Mouse (Mus musculus) heart, postnatal 0 days (tissue): Measurements from ENCODE around the gene 1700025F22Rik. TPM values are rescaled to one million over a fixed set of nuclear protein-coding genes. Genes with fewer than 3 reads are reported as not detected.
"Not testable (repeated sequence)": the region's sequence is repeated elsewhere in the genome, so short reads cannot be mapped to it uniquely, and the experiment has no call there.

ENCODE experiments used
- ATAC-seq: fragments of 200-750 bp; cut with Nextera tagmentation; 2 replicates; pipeline ENCODE4 v1.8.0; 2017; ENCODE audit warnings: low read depth, moderate number of reproducible peaks, moderate library complexity; ENCODE audit not compliant: insufficient read depth
- DNase-seq: peaks from one replicate; pipeline ENCODE4 v3.0.0-alpha.2; 2016; ENCODE audit warnings: low spot score
- H3K27ac ChIP-seq: fragments of 300-500 bp; sonication (generic); 2 replicates; pipeline ENCODE4 v1.5.1; 2014; ENCODE audit warnings: low read depth, mild to moderate bottlenecking
- H3K27me3 ChIP-seq: fragments of 300-500 bp; sonication (generic); 2 replicates; pipeline ENCODE4 v1.6.1; 2014; ENCODE audit warnings: low read length, mixed read lengths; ENCODE audit not compliant: control insufficient read depth, insufficient read depth
- H3K36me3 ChIP-seq: fragments of 300-500 bp; sonication (generic); replicated peaks from 2 replicates; pipeline ENCODE4 v1.6.1; 2014; ENCODE audit warnings: low read length, mixed read lengths; ENCODE audit not compliant: control insufficient read depth, insufficient read depth
- H3K4me1 ChIP-seq: fragments of 300-500 bp; sonication (generic); 2 replicates; pipeline ENCODE4 v1.6.1; 2014; ENCODE audit warnings: antibody characterized with exemption; ENCODE audit not compliant: control insufficient read depth, insufficient read depth
- H3K4me2 ChIP-seq: fragments of 300-500 bp; sonication (generic); 2 replicates; pipeline ENCODE4 v1.6.1; 2014; ENCODE audit warnings: low read depth, mild to moderate bottlenecking, low read length, moderate library complexity
- H3K4me3 ChIP-seq: fragments of 300-500 bp; sonication (generic); 2 replicates; pipeline ENCODE4 v1.5.1; 2014; ENCODE audit warnings: low read depth, low read length
- H3K9ac ChIP-seq: fragments of 300-500 bp; sonication (generic); replicated peaks from 2 replicates; pipeline ENCODE4 v1.6.1; 2014; ENCODE audit warnings: low read depth, low read length, mixed read lengths
- H3K9me3 ChIP-seq: fragments of 300-500 bp; sonication (generic); replicated peaks from 2 replicates; pipeline ENCODE4 v1.6.1; 2016; ENCODE audit warnings: low read length; ENCODE audit not compliant: control insufficient read depth
- CTCF ChIP-seq: IDR thresholded peaks from 2 replicates; pipeline ENCODE4 v1.5.1; 2016; ENCODE audit warnings: antibody characterized with exemption, control low read depth, low read depth
- EP300 ChIP-seq: IDR thresholded peaks from 2 replicates; pipeline ENCODE4 v1.6.1; 2016; ENCODE audit warnings: antibody characterized with exemption, low read depth
- WGBS: fragments of 180-500 bp; shearing (Covaris S2); extraction: QIAGEN DNeasy Blood & Tissue Kit; methylation state at CpG from one replicate; pipeline ENCODE4 v1.1.7; 2014; 5-methylcytosine and 5-hydroxymethylcytosine counted together
- polyA plus RNA-seq: library from polyadenylated mRNA; unstranded; fragments of >200 nt; fragmentation: Nextera tagmentation; extraction: Ambion mirVana; gene quantifications from 2 replicates; pipeline ENCODE4 v1.2.1, GENCODE M21; 2015
- total RNA-seq: library from RNA; depleted of rRNA; stranded (reverse); fragments of >200 nt; gene quantifications from 2 replicates; pipeline ENCODE4 v1.2.3, GENCODE M21; 2014; ENCODE audit warnings: low replicate concordance; rRNA removed

Gene 1700025F22Rik
- total RNA-seq, result not detected in 2 replicates
- polyA plus RNA-seq, result not detected in 2 replicates

DNA sequence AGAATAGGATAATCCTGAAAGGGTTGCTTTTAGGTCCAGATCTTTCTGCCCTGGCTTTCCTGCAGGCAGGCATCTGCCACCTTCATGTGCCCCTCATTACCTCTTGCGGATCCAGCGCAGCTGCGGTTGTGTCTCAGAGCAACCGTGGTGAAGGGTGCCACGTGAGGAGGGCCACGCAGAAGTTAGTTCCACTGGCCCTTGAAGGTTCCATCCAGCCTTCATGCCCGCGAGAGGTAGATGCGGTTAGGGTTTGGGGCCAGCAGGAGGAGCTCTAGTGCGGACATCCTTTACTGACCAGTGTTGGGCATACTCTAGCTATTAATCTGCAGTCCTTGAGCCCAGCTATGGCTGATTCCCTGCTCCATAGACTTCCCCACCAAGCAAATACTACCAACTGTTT, at the start of gene 1700025F22Rik:
1700025F22Rik (minus strand) TSS at position 149 of the 400 bp plus-strand sequence.
- ATAC-seq, result no peak

DNA sequence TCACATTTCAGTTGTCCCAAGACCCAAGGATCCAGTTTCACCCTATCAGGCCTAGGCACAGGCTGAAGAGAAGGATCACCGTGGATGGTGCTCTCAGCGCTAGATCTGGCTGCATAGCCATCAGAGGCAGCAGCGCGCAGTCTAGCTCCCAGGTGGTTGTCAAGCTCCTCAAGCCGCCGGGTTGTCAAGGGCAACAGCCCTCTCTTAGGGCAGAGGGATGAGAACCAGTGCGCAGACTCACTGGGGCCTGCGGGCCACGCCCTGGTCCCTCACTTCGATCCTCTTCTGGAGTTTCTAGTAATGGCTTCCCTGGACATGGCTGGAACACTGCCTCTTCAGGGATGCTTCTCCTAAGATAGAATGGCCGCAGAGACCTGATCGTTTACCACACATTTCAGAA, 31.4 kb upstream of the 1700025F22Rik start, which contains the start of gene Ms4a13:
Ms4a13 (minus strand) TSS at position 192 of the 400 bp plus-strand sequence.
- Histone ChIP-seq H3K4me1 (no peaks in the 10 kb centered on the region), H3K4me2 (no peak within 1 kb of the TSS), H3K27ac (no peak within 1 kb of the TSS), H3K27me3 (no peaks in the 10 kb centered on the region), H3K4me3 (no peak within 1 kb of the TSS), H3K9me3 (no peaks in the 10 kb centered on the region), H3K36me3 (no peaks in the 10 kb centered on the region), H3K9ac (no peak within 1 kb of the TSS)
- 58% methylated on average over 12 of the region's 12 CpGs for WGBS
- no peak for TF ChIP-seq EP300
- no peak for DNase-seq
- ATAC-seq, result no peak

More for the DNA sequence above, at the start of gene 1700025F22Rik:
- no peak for DNase-seq
- Histone ChIP-seq H3K9ac (no peak within 1 kb of the TSS), H3K36me3 (no peaks in the 10 kb centered on the region), H3K27me3 (no peaks in the 10 kb centered on the region), H3K27ac (no peak within 1 kb of the TSS), H3K4me1 (no peaks in the 10 kb centered on the region), H3K4me3 (no peak within 1 kb of the TSS), H3K4me2 (no peak within 1 kb of the TSS), H3K9me3 (no peaks in the 10 kb centered on the region)
- WGBS, result 29% methylated on average over 10 of the region's 10 CpGs
- no peak for TF ChIP-seq EP300
- TF ChIP-seq CTCF, result peak; percentile 3; the same call in 1 of the 2 replicates

DNA sequence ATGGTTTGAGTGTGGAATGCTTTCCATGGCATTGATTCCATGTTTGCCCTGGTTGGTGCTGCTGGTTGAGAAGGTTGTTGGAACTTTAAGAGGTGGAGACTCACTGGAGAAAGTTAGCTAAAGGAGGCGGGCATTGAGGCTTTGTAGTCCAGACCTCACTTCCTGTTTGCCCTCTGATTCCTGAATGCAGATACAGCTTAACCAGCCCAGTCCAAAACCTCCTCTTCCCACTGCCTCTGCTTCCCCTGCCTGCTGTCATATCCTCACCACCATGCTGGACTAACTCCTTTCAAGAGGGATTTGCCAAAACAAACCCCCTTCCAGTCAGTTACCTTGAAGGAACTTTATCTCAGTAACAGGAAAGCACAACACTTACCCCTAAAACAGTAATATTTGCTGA, 27.4 kb upstream of the 1700025F22Rik start:
- WGBS, result 54% methylated on average over 1 of the region's 1 CpGs
- no peak for ATAC-seq

DNA sequence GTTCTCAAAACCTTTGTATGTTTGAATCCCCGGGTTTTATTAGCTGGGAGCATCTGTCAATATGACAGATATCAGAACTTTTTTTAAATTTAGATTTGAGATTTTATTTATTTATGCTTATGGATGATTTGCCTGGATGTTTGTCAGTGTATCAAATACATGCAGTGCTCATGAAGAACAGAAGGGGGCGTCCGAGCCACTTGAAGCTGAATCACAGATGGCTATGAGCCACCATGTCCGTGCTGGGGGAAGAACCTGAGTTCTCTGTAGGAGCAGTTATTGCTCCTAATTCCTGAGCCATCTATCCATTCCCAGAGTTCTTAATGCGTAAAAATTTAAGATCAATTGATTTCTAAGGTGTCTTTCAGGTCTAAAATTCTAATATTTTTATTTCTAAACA, 19.0 kb upstream of the 1700025F22Rik start:
- DNase-seq (no peak), ATAC-seq (no peak)
- Histone ChIP-seq H3K27me3 (no peaks in the 10 kb centered on the region), H3K4me2 (no peak overlapping the region), H3K9me3 (no peaks in the 10 kb centered on the region), H3K9ac (no peak overlapping the region), H3K4me1 (no peaks in the 10 kb centered on the region), H3K27ac (no peak overlapping the region), H3K4me3 (no peak overlapping the region), H3K36me3 (no peaks in the 10 kb centered on the region)
- TF ChIP-seq CTCF, result no peak
- no peak for TF ChIP-seq EP300
- 19% methylated on average over 5 of the region's 5 CpGs for WGBS

More for the DNA sequence above, 27.4 kb upstream of the 1700025F22Rik start:
- Histone ChIP-seq H3K4me3 (no peak overlapping the region), H3K27me3 (no peaks in the 10 kb centered on the region), H3K27ac (no peak overlapping the region), H3K9ac (no peak overlapping the region), H3K9me3 (no peaks in the 10 kb centered on the region), H3K4me1 (no peaks in the 10 kb centered on the region), H3K4me2 (no peak overlapping the region), H3K36me3 (no peaks in the 10 kb centered on the region)
- TF ChIP-seq EP300, result no peak
- no peak for TF ChIP-seq CTCF
- DNase-seq, result no peak

DNA sequence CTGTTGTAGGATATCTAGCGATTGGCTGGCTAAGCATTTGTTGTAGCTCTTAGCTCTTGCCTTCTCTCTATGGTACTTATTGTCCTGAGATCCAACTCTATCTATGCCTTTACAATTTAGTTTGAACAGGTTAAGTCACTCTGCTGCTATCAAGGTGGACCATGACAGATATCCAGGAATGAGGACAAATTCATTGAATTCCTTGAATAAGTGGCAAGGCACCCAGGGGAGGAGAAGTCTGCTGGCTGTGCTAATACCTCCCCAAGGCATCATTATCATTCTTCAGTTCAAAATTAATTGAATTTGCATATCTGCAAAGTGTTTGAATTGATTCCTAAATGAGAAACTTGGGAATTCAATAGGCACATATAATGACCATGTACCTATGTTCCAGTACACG, 12.3 kb upstream of the 1700025F22Rik start:
- no peak for DNase-seq
- no peaks in the 10 kb centered on the region for H3K36me3 ChIP-seq
- H3K4me3 ChIP-seq, result no peak overlapping the region
- H3K9ac ChIP-seq, result no peak overlapping the region
- 57% methylated on average over 2 of the region's 2 CpGs for WGBS
- no peaks in the 10 kb centered on the region for H3K4me1 ChIP-seq
- H3K9me3 ChIP-seq, result no peaks in the 10 kb centered on the region
- TF ChIP-seq CTCF, result no peak
- TF ChIP-seq EP300, result no peak
- no peak for ATAC-seq
- H3K4me2 ChIP-seq, result no peak overlapping the region
- H3K27ac ChIP-seq, result no peak overlapping the region
- no peaks in the 10 kb centered on the region for H3K27me3 ChIP-seq

DNA sequence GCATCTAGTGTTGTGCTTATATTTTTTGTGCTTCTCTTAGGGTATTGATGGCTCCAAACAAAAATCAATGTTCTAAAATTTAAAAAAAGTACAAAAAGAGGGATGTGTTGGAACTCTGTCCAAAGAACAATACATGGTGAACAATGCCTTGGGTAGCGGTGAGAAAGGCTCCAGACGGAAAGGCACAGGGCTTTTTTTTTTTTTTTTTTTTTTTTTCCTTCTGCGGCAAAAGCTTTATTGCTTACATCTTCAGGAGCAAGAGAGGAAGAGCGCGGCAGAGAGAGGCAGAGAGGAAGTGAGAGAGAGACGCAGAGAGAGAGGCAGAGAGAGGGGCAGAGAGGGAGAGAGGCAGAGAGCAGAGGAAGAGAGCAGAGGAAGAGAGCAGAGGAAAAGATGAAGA, 7.2 kb downstream of the 1700025F22Rik start:
- H3K4me2 ChIP-seq, ATAC-seq, DNase-seq, H3K4me3 ChIP-seq, H3K9ac ChIP-seq, H3K36me3 ChIP-seq, H3K4me1 ChIP-seq, H3K27ac ChIP-seq, H3K9me3 ChIP-seq, H3K27me3 ChIP-seq: not testable (repeated sequence)
- 84% methylated on average over 6 of the region's 6 CpGs for WGBS
